Mouse (Mus musculus) monocyte, adult 2 months (primary cell): ENCODE measurements around the gene Dip2c.

ENCODE experiments used
- DNase-seq, 2 experiments: peaks; one replicate each; pipeline ENCODE4 v3.0.0; 2022; ENCODE audit warnings: low spot score in 2 of 2, low read depth in 1 of 2

Dip2c gene

GRCm38 (mm10) chr13:9713462-9714134, 437.3 kb downstream of the Dip2c start:
- DNase-seq = no peak

GRCm38 (mm10) chr13:9715224-9715623, 438.9 kb downstream of the Dip2c start:
- DNase-seq = no peak
